Mouse (Mus musculus): Measurements from ENCODE around the gene Neil1.

GRCm38 (mm10) chr9:57143212-57143611 is 4.9 kb downstream of the Neil1 start:
- TF ChIP-seq CTCF (IDR thresholded peaks at IDR 0.05) (no peak), EP300 (IDR thresholded peaks at IDR 0.05) (no peak)

Measured in lung, postnatal 0 days (tissue).